Mouse (Mus musculus) stomach, embryonic 15.5 days (tissue): ENCODE measurements around the gene Cplane1. TPM values are rescaled to one million over a fixed set of nuclear protein-coding genes. Genes with fewer than 3 reads are reported as not detected.

Source experiments
- ATAC-seq: fragments of 200-750 bp; cut with Nextera tagmentation; 2 replicates; pipeline ENCODE4 v1.8.0; 2017; ENCODE audit warnings: low read depth, moderate number of reproducible peaks, moderate TSS enrichment; ENCODE audit not compliant: insufficient read depth, low FRiP score
- H3K27ac ChIP-seq: fragments of 300-500 bp; sonication (generic); 2 replicates; pipeline ENCODE4 v1.5.1; 2015; ENCODE audit warnings: mild to moderate bottlenecking, inconsistent platforms
- H3K27me3 ChIP-seq: fragments of 300-500 bp; sonication (generic); replicated peaks from 2 replicates; pipeline ENCODE4 v1.6.1; 2015; ENCODE audit warnings: inconsistent platforms
- H3K36me3 ChIP-seq: fragments of 300-500 bp; sonication (generic); 2 replicates; pipeline ENCODE4 v1.6.1; 2015; ENCODE audit warnings: inconsistent platforms
- H3K4me1 ChIP-seq: fragments of 300-500 bp; sonication (generic); 2 replicates; pipeline ENCODE4 v1.6.1; 2015; ENCODE audit warnings: inconsistent platforms
- H3K4me2 ChIP-seq: fragments of 300-500 bp; sonication (generic); 2 replicates; pipeline ENCODE4 v1.6.1; 2015; ENCODE audit warnings: mild to moderate bottlenecking, inconsistent platforms
- H3K4me3 ChIP-seq: fragments of 300-500 bp; sonication (generic); replicated peaks from 2 replicates; pipeline ENCODE4 v1.5.1; 2015; ENCODE audit warnings: inconsistent platforms
- H3K9ac ChIP-seq: fragments of 300-500 bp; sonication (generic); 2 replicates; pipeline ENCODE4 v1.6.1; 2015; ENCODE audit warnings: inconsistent platforms
- H3K9me3 ChIP-seq: fragments of 300-500 bp; sonication (generic); 2 replicates; pipeline ENCODE4 v1.6.1; 2016; ENCODE audit warnings: inconsistent platforms
- WGBS: fragments of 180-500 bp; shearing (Covaris S2); methylation state at CpG from one replicate; pipeline ENCODE4 v1.1.7; 2015; 5-methylcytosine and 5-hydroxymethylcytosine counted together
- polyA plus RNA-seq: library from polyadenylated mRNA; unstranded; fragments of >200 nt; fragmentation: Nextera tagmentation; extraction: Ambion mirVana; gene quantifications from 2 replicates; pipeline ENCODE4 v1.2.1, GENCODE M21; 2015

Cplane1 gene
- polyA plus RNA-seq, 1 experiment from 2014 or later, result 7.3 TPM

GRCm38 (mm10) chr15:8305474-8305873 lies 136.6 kb downstream of the Cplane1 start:
- Histone ChIP-seq H3K27me3 (no peaks in the 10 kb centered on the region), H3K4me2 (no peak overlapping the region), H3K9ac (no peak overlapping the region), H3K9me3 (no peaks in the 10 kb centered on the region), H3K27ac (no peak overlapping the region), H3K4me1 (no peaks in the 10 kb centered on the region), H3K36me3 (peaks cover 29% of the 10 kb centered on the region), H3K4me3 (no peak overlapping the region)
- ATAC-seq, result no peak
- 90% methylated on average over 1 of the region's 1 CpGs for WGBS

GRCm38 (mm10) chr15:8317381-8317780 lies 148.5 kb downstream of the Cplane1 start:
- peaks cover 21% of the 10 kb centered on the region for H3K36me3 ChIP-seq
- no peaks in the 10 kb centered on the region for H3K9me3 ChIP-seq
- no peak for ATAC-seq
- H3K9ac ChIP-seq, result no peak overlapping the region
- no peaks in the 10 kb centered on the region for H3K27me3 ChIP-seq
- no peak overlapping the region for H3K4me2 ChIP-seq
- H3K4me3 ChIP-seq, result no peak overlapping the region
- 88% methylated on average over 4 of the region's 4 CpGs for WGBS
- H3K4me1 ChIP-seq, result no peaks in the 10 kb centered on the region
- H3K27ac ChIP-seq, result no peak overlapping the region

GRCm38 (mm10) chr15:8319191-8319590 lies 150.3 kb downstream of the Cplane1 start:
- Histone ChIP-seq H3K4me2 (no peak overlapping the region), H3K27me3 (no peaks in the 10 kb centered on the region), H3K4me3 (no peak overlapping the region), H3K36me3 (peaks cover 25% of the 10 kb centered on the region), H3K9ac (no peak overlapping the region), H3K27ac (no peak overlapping the region), H3K4me1 (no peaks in the 10 kb centered on the region), H3K9me3 (no peaks in the 10 kb centered on the region)
- no peak for ATAC-seq
- WGBS, result 91% methylated on average over 5 of the region's 5 CpGs

Other genes with a start within 250 kb of the Cplane1 start
- 43.2 and 45.0 TPM in 2 replicates for gene Wdr70, start 69.9 kb upstream of the Cplane1 start, polyA plus RNA-seq
- gene Nup155, start 59.8 kb upstream of the Cplane1 start, polyA plus RNA-seq, result 13.8 and 14.9 TPM in 2 replicates